Mouse (Mus musculus) inflammation-experienced regulatory T-cells, adult 6 months (primary cell): ENCODE measurements around the gene Ston1. TPM values are rescaled to one million over a fixed set of nuclear protein-coding genes. Genes with fewer than 3 reads are reported as not detected.

Experiments
- ATAC-seq: one replicate; pipeline ENCODE4 v1.8.0; 2017
- polyA plus RNA-seq, 3 experiments: library from polyadenylated mRNA; unstranded; fragments of 100-300 nt; shearing (Covaris generic); gene quantifications; one replicate each; pipeline ENCODE4 v1.2.1; 2017

The Ston1 gene
- polyA plus RNA-seq, 3 experiments from 2014 or later = 1.1 to 2.5 (median 2.1) TPM

DNA sequence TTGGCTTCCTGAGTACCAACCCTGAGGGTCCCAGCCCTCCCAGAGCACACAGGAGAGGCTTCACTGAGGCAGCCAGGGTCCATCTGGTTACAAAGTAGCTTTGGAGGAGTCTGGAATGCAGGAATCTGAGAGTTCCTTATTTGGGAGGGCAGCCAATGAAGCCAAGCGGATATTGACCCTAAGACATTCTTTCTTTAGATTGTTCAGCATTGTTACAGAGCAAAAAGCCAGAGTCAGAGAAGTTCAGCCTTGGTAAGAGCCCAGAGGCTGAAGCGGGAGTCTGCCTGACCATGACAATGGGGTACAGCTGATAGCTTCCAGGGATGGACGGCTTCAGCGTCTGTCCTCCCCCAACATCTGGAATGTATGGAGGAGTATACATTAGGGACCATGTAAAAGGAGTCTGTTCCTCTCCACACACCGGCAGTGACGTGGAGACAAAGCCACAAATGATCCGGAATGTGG, 28.9 kb downstream of the Ston1 start:
- no peak for ATAC-seq

GRCm38 (mm10) chr17:88627150-88627549, 29.7 kb downstream of the Ston1 start:
- ATAC-seq = no peak

GRCm38 (mm10) chr17:88628676-88629380, 31.3 kb downstream of the Ston1 start:
- no peak for ATAC-seq

GRCm38 (mm10) chr17:88629381-88629759, 31.9 kb downstream of the Ston1 start:
- ATAC-seq = no peak

DNA sequence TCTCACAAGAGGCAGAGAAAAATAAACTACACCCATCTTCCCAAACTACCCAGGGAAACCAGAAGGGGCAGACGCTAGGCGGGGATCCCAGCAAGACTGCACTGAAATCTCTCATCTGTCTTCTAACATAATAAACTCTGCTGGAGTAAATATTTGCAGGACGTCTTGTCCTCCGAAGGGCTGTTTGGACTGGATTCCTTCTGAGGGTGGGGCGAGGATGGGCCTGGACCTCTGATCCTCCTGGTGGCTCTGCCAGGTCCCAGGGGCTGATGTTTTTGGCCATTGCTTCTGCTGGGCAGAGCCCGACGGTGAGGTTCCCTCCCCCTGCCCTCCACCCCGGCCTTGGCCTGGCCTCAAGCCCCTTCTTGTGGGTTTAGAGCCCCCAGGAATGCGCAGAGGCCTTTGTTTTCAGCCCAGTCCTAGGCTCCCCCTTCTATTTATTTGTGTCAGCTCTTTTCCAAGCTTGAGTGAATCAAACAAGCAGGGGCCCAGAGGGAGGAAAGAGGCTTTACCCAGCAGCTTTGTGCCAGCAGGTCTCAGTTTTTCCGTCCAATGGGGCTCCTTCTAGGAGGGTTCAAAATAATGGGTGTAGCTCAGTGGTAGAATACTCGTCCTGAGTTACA, 32.6 kb downstream of the Ston1 start:
- no peak for ATAC-seq

- no peak for ATAC-seq
Observed at GRCm38 (mm10) chr17:88630554-88630948, 33.1 kb downstream of the Ston1 start.

GRCm38 (mm10) chr17:88632631-88633030, 35.1 kb downstream of the Ston1 start:
- no peak for ATAC-seq

GRCm38 (mm10) chr17:88636076-88636475, 38.6 kb downstream of the Ston1 start:
- no peak for ATAC-seq

DNA sequence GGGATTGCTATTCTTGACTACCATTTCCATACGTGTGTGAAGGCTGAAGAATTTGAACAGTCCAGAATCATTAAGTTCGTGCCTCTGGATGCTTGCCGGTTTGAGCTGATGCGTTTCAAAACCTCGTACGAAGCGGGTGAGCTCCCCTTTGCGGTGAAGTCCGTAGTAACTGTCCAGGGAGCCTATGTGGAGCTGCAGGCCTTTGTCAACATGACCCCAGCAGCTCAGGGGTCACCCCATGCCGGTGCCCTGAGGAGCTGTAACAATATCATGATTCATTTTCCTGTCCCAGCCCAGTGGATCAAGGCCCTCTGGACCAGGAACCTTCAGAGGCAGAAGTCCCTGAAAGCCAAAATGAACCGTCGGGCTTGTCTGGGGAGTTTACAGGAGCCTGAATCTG, 39.1 kb downstream of the Ston1 start:
- ATAC-seq = no peak

- ATAC-seq = peak; percentile 65
Observed at GRCm38 (mm10) chr17:88641012-88641411, 43.5 kb downstream of the Ston1 start.

DNA sequence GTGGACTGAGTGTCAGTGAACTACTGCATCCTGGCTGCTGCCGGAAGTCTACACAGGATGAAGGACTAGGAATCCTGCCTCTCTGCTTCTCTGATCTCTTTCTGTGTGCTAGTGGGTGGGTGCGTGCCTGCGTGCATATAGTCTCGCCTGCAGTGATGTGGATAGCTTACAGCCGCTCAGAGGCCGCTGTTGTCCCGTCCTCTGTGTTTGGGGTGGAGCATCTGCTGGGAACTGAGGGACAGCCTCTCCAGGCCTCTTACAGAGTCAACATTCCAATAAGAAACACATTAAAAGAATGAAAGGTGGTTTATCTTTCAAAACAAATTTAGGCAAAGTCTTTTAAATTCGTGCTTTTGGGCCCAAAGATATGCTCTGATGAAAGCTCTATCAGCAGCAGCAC, 44.4 kb downstream of the Ston1 start:
- ATAC-seq = no peak

DNA sequence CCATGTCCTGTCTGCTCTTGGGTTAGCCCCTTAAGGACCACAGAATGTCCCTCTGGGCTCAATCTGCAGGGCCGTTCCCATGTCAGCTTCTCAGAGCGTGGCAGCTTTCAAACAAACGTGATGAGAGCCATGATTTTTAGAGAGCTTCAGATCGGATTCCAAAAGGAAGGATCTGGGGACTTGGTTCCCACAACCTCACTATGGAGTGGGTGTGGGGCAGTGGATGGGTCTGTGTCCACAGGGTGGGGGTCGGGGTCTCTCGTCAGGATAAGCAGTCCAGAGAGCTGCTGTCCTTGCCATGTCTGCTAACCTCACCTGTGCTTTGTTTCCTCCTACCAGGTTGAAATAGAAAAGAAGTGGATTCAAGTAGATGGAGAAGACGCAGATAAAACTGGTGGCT, 47.4 kb downstream of the Ston1 start:
- ATAC-seq = no peak

DNA sequence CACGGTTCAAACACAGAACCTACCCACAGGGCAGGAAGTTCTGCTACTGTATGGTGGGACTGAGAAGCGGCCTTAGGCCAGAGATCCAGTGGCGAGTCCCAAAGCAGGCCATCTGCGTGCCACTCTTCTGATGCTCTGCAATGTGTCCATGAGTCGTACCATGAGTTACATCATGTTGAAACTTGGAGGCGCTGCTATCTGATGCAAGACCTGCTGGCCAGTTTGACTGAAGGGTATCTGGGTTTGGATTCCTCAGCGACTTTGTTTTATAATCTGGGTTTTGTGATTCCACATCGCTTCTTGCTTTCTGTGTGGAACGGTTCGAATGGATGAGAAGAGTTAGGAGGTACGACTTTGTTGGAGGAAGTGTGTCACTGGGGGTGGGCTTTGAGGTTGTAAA, 47.8 kb downstream of the Ston1 start:
- ATAC-seq = no peak

- ATAC-seq = no peak
Observed at GRCm38 (mm10) chr17:88647149-88647548, 49.7 kb downstream of the Ston1 start.

DNA sequence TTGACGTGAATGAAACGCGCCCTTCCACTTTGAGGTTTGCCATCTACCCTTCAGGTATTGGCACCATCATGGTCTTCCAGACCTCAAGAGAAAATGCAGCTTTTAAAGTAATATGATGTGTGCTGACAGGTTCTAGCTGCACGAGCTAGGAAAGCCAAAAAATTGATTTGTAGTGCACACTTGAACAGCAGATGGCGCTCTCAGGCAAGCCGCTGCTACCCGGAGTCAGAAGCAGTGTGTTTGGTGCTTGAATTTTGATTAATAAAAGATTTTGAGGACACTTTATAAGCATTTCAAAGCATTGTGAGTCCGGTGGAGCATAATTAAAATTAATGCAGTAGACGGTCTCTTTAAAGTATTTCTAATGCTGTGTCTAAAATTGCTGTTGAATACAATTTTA, 54.5 kb downstream of the Ston1 start:
- peak; percentile 63 for ATAC-seq

- peak; percentile 83 for ATAC-seq
Observed at GRCm38 (mm10) chr17:88652702-88653374, 55.4 kb downstream of the Ston1 start.

DNA sequence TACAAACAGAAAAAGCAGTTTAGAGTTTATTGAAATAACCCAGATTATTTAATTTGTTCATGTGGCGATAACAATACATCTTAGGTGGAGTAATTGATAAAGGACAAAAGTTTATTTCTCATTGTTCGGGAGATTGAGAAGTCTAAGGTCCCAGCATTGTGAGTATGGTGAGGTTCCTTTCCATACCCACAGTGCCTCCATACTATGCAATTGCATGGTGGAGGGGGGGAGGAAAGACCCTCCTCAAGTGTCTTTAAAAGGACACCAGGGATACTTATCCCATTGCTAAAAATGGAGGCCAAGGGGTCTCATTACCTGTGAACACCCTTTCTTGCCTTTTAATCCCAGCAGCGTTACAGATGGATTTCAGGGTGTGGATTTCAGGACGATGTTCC, 55.9 kb downstream of the Ston1 start:
- ATAC-seq = no peak

- no peak for ATAC-seq
Observed at GRCm38 (mm10) chr17:88658510-88658909, 61.0 kb downstream of the Ston1 start.

GRCm38 (mm10) chr17:88666076-88666475, 68.6 kb downstream of the Ston1 start:
- no peak for ATAC-seq

GRCm38 (mm10) chr17:88668452-88668851, 71.0 kb downstream of the Ston1 start, which contains the start of gene Gtf2a1l:
Gene Gtf2a1l (plus strand): TSS chr17:88668660.
- peak; percentile 50 for ATAC-seq

- ATAC-seq = no peak
Observed at GRCm38 (mm10) chr17:88669921-88670320, 72.4 kb downstream of the Ston1 start.

GRCm38 (mm10) chr17:88670800-88671199, 73.3 kb downstream of the Ston1 start:
- ATAC-seq = no peak
